Mouse (Mus musculus) midbrain, embryonic 16.5 days (tissue): ENCODE data around the gene Hdac11. TPM values are rescaled to one million over a fixed set of nuclear protein-coding genes. Genes with fewer than 3 reads are reported as not detected.

ENCODE experiments used
- ATAC-seq: fragments of 200-750 bp; cut with Nextera tagmentation; 2 replicates; pipeline ENCODE4 v1.8.0; 2017; ENCODE audit warnings: moderate TSS enrichment
- H3K27ac ChIP-seq: fragments of 300-500 bp; sonication (generic); 2 replicates; pipeline ENCODE4 v1.5.1; 2014; ENCODE audit warnings: mild to moderate bottlenecking, low read length, mixed read lengths
- H3K27me3 ChIP-seq: fragments of 300-500 bp; sonication (generic); 2 replicates; pipeline ENCODE4 v1.6.1; 2014; ENCODE audit warnings: low read depth, low read length, mixed read lengths; ENCODE audit not compliant: control insufficient read depth, insufficient read depth
- H3K36me3 ChIP-seq: fragments of 300-500 bp; sonication (generic); 2 replicates; pipeline ENCODE4 v1.6.1; 2014; ENCODE audit warnings: mild to moderate bottlenecking, low read length, moderate library complexity, mixed read lengths; ENCODE audit not compliant: control insufficient read depth, insufficient read depth
- H3K4me1 ChIP-seq: fragments of 300-500 bp; sonication (generic); 2 replicates; pipeline ENCODE4 v1.6.1; 2014; ENCODE audit warnings: mild to moderate bottlenecking, low read length, mixed read lengths; ENCODE audit not compliant: control insufficient read depth, insufficient read depth
- H3K4me2 ChIP-seq: fragments of 300-500 bp; sonication (generic); 2 replicates; pipeline ENCODE4 v1.6.1; 2014; ENCODE audit warnings: mild to moderate bottlenecking, low read length, mixed read lengths
- H3K4me3 ChIP-seq: fragments of 300-500 bp; sonication (generic); 2 replicates; pipeline ENCODE4 v1.5.1; 2014; ENCODE audit warnings: low read depth, mild to moderate bottlenecking, low read length, moderate library complexity, mixed read lengths
- H3K9ac ChIP-seq: fragments of 300-500 bp; sonication (generic); 2 replicates; pipeline ENCODE4 v1.6.1; 2014; ENCODE audit warnings: low read depth, low read length, mixed read lengths
- H3K9me3 ChIP-seq: fragments of 300-500 bp; sonication (generic); replicated peaks from 2 replicates; pipeline ENCODE4 v1.6.1; 2014; ENCODE audit warnings: mild to moderate bottlenecking, low read length, mixed read lengths; ENCODE audit not compliant: control insufficient read depth, poor library complexity, severe bottlenecking
- WGBS: fragments of 180-500 bp; shearing (Covaris S2); extraction: QIAGEN DNeasy Blood & Tissue Kit; methylation state at CpG from one replicate; pipeline ENCODE4 v1.1.7; 2014; 5-methylcytosine and 5-hydroxymethylcytosine counted together
- polyA plus RNA-seq: library from polyadenylated mRNA; unstranded; fragments of >200 nt; fragmentation: Nextera tagmentation; extraction: Ambion mirVana; gene quantifications from 2 replicates; pipeline ENCODE4 v1.2.1, GENCODE M21; 2015

Hdac11 gene
- polyA plus RNA-seq, 1 experiment from 2014 or later: 56.3 TPM

GRCm38 (mm10) chr6:91183980-91184379, 27.5 kb downstream of the Hdac11 start:
- ATAC-seq: no peak
- 69% methylated on average over 2 of the region's 2 CpGs for WGBS
- H3K9me3 ChIP-seq: no peaks in the 10 kb centered on the region

DNA sequence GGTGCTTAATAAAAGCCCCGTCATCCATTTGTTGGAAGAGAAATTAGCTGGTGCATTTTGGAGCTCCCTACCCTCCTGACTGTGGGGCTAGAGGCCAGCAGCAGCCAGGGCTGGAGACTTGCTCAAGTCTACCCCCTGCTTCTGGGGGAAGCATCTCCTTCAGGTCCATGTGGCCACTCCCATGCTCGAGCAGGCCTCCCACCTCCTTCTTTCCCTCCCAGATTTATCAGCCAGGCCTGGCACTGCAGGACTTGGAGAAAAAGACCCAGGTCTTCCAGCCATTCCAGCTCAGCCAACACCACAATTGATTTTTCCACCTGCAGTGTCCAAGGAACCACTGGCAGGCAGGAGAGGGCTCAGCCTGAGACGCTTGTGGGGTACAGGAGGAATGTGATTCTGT, 28.3 kb downstream of the Hdac11 start:
- no peak for ATAC-seq
- H3K9ac ChIP-seq: no peak overlapping the region
- H3K27me3 ChIP-seq: no peaks in the 10 kb centered on the region
- no peaks in the 10 kb centered on the region for H3K9me3 ChIP-seq
- WGBS: 72% methylated on average over 3 of the region's 3 CpGs
- H3K36me3 ChIP-seq: no peaks in the 10 kb centered on the region
- H3K4me3 ChIP-seq: no peak overlapping the region
- H3K4me1 ChIP-seq: no peaks in the 10 kb centered on the region
- H3K27ac ChIP-seq: no peak overlapping the region
- H3K4me2 ChIP-seq: no peak overlapping the region

More at GRCm38 (mm10) chr6:91183980-91184379, 27.5 kb downstream of the Hdac11 start:
- Histone ChIP-seq H3K4me3 (no peak overlapping the region), H3K36me3 (no peaks in the 10 kb centered on the region), H3K4me2 (no peak overlapping the region), H3K9ac (no peak overlapping the region), H3K4me1 (no peaks in the 10 kb centered on the region), H3K27me3 (no peaks in the 10 kb centered on the region), H3K27ac (no peak overlapping the region)

DNA sequence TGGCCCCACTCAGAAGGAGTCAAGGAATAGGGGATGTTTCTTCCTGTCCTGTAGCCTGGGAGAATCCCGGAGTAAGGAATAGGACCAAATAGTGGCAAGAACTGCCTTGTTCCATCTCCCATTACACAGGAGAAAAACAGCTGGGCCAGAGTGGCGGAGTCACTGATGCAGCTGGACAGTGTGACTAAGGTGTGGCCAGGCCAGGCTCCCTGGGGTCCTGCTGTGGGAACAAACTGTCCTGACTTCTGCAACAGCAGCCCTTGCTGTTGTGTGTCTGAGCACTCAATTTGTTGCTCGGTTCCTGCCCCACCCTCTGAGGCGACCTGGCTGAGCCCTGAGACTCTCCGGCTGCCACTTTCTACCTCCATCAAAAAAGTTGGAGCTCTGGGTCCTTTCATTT, 29.0 kb downstream of the Hdac11 start:
- 86% methylated on average over 5 of the region's 5 CpGs for WGBS
- no peak for ATAC-seq
- no peaks in the 10 kb centered on the region for H3K4me1 ChIP-seq
- no peak overlapping the region for H3K9ac ChIP-seq
- H3K4me3 ChIP-seq: no peak overlapping the region
- H3K9me3 ChIP-seq: no peaks in the 10 kb centered on the region
- no peak overlapping the region for H3K27ac ChIP-seq
- no peaks in the 10 kb centered on the region for H3K27me3 ChIP-seq
- H3K4me2 ChIP-seq: no peak overlapping the region
- no peaks in the 10 kb centered on the region for H3K36me3 ChIP-seq

DNA sequence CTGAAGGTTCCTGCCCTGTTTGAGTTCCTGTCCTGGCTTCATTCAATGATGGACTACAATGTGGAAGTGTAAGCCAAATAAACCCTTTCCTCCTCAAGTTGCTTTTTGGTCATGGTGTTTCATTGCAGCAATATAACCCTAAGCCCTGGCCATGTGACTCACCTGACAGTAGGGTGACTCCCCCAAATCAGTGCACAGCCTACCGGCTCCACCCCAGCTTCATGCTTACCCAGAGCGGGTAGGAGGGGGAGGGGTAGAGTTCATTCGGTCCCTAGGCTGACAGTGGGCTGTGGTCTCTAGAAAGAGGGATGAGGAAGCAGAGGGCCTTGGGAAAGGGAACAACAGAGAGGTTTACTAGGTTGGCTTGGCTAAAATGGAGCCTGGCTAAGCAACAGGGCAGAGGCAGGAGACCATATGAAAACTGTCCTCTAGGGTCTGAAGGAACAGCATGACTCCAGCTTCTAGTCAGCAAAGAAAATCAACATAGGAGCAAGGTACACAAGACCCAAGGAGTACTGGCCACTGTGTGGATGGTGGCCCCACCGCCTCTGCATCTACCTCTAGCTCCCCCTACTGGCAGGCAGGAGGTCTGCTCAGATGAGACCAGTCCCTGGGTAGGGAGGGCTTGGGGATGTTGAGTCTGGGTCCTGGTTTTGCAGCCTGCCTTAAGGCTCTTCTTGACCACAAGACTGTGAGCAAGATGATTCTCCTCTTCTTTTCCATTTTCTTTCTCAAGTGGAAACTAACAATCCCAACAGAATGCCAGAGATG, 29.9 kb downstream of the Hdac11 start:
- H3K4me2 ChIP-seq: no peak overlapping the region
- no peak overlapping the region for H3K4me3 ChIP-seq
- H3K36me3 ChIP-seq: no peaks in the 10 kb centered on the region
- no peaks in the 10 kb centered on the region; the same call in 1 of the 2 replicates for H3K27me3 ChIP-seq
- no peaks in the 10 kb centered on the region for H3K4me1 ChIP-seq
- no peaks in the 10 kb centered on the region for H3K9me3 ChIP-seq
- no peak overlapping the region for H3K27ac ChIP-seq
- ATAC-seq: no peak
- 66% methylated on average over 4 of the region's 4 CpGs for WGBS
- no peak overlapping the region for H3K9ac ChIP-seq

DNA sequence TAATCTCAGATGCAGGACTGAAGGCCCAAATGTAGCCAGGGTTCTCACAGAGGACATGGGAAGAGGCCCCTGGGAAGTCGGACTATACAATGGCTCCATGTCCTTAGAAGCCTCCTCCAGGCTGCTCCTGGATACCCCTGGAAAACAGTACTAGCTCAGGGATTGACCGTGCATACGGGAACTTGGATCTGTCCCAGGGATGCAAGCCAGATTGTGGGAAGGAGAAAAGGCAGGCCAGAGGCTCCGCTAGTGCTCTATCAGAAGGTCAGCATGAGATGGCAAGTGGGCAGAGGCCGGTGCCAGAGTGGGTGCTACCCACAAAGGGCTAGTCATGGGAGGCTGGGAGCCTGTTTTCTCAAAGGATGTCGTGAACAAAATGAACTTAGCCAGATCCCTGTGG, 30.5 kb downstream of the Hdac11 start:
- Histone ChIP-seq H3K4me1 (no peaks in the 10 kb centered on the region), H3K4me3 (no peak overlapping the region), H3K27me3 (no peaks in the 10 kb centered on the region; the same call in 1 of the 2 replicates), H3K4me2 (no peak overlapping the region), H3K9ac (no peak overlapping the region), H3K36me3 (no peaks in the 10 kb centered on the region), H3K9me3 (no peaks in the 10 kb centered on the region), H3K27ac (no peak overlapping the region)
- 75% methylated on average over 6 of the region's 6 CpGs for WGBS
- no peak for ATAC-seq

DNA sequence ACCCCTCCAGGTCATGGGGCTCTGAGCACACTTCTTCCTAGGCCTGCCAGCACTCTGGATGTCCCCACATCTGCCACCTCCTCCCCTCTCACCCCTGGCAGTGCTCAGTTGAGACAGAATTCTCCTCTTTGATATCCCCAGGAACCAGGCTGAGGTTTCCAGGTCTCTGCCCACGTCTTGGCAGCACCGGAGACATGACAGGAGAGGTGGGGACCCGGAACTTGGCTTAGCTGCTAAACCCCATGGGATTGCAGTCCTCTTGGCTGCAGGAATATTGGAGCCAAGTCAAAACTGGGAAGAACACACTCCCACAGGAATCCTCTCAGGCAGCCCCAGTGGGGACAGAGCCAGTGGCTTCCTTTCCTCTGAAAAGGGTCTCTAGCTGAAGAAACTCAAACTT, 31.4 kb downstream of the Hdac11 start:
- no peaks in the 10 kb centered on the region for H3K4me1 ChIP-seq
- H3K4me2 ChIP-seq: no peak overlapping the region
- H3K36me3 ChIP-seq: no peaks in the 10 kb centered on the region
- H3K27me3 ChIP-seq: no peaks in the 10 kb centered on the region; the same call in 1 of the 2 replicates
- no peaks in the 10 kb centered on the region for H3K9me3 ChIP-seq
- H3K27ac ChIP-seq: no peak overlapping the region
- WGBS: 83% methylated on average over 3 of the region's 3 CpGs
- no peak overlapping the region for H3K4me3 ChIP-seq
- ATAC-seq: no peak
- no peak overlapping the region for H3K9ac ChIP-seq

GRCm38 (mm10) chr6:91189971-91190370, 33.5 kb downstream of the Hdac11 start:
- no peaks in the 10 kb centered on the region for H3K4me1 ChIP-seq
- ATAC-seq: no peak
- H3K9ac ChIP-seq: no peak overlapping the region
- H3K27ac ChIP-seq: no peak overlapping the region
- no peaks in the 10 kb centered on the region for H3K9me3 ChIP-seq
- WGBS: 85% methylated on average over 6 of the region's 6 CpGs
- no peak overlapping the region for H3K4me2 ChIP-seq
- no peaks in the 10 kb centered on the region for H3K36me3 ChIP-seq
- no peak overlapping the region for H3K4me3 ChIP-seq
- no peaks in the 10 kb centered on the region; the same call in 1 of the 2 replicates for H3K27me3 ChIP-seq

DNA sequence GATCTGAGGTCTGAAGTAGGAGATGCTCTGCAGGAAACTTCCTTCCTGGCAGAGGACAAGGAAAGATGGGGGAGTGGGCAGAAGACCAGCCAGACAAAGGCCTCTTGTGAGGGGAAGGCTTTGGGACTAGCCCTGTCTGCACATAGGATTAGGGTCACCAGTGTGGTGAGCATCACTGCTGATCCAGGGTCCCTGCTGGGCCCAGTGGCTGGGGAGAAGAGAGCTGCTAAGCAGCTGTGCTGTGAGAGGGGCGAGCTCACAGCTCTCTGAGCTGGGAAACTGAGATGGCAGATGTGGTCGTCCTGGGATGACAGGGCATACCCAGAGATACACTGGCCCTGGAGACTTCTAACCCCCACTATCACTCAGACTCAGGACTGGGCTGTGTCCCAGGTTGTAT, 35.0 kb downstream of the Hdac11 start:
- WGBS: 19% methylated on average over 2 of the region's 2 CpGs
- Histone ChIP-seq H3K36me3 (no peaks in the 10 kb centered on the region), H3K4me2 (no peak overlapping the region), H3K9me3 (no peaks in the 10 kb centered on the region), H3K9ac (no peak overlapping the region), H3K27me3 (no peaks in the 10 kb centered on the region; the same call in 1 of the 2 replicates), H3K4me3 (no peak overlapping the region), H3K4me1 (no peaks in the 10 kb centered on the region), H3K27ac (no peak overlapping the region)
- ATAC-seq: no peak

- WGBS: 93% methylated on average over 3 of the region's 3 CpGs
- Histone ChIP-seq H3K4me1 (no peaks in the 10 kb centered on the region), H3K4me3 (no peak overlapping the region), H3K9me3 (no peaks in the 10 kb centered on the region), H3K9ac (no peak overlapping the region), H3K27me3 (no peaks in the 10 kb centered on the region; the same call in 1 of the 2 replicates), H3K4me2 (no peak overlapping the region), H3K27ac (no peak overlapping the region), H3K36me3 (no peaks in the 10 kb centered on the region)
- ATAC-seq: no peak
Measured at GRCm38 (mm10) chr6:91192421-91192820, 36.0 kb downstream of the Hdac11 start.
